In the genomic region with DNA sequence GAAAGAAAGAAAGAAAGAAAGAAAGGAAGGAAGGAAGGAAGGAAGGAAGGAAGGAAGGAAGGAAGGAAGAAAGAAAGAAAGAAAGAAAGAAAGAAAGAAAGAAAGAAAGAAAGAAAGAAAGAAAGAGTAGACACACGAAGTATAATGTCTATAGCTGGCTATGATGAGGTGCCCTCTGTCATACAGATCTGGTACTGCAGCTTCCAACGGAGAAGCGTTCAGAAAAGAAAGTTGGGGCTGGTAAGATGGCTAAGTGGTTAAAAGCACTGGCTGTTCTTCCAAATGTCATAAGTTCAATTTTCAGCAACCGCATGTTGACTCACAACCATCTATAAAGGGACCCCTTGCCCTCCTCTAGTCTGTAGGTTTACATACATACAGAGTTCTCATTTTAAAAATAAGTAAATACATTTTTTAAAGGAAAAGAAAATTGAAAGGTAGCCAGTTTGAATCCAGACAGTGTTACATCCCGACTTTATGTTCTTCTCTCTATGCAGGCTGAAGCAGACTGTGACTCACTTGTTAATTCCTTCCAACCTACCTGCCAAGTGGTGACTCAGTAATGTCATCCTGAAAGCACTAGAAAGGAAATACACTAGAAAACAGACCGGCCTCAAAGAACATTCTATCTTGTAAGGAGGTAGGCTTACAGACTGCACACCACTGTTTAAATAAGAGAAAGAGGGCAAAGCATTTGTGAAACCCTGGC, we compare ENCODE assay signal across 8 mouse cellular contexts. TPM values are rescaled to one million over a fixed set of nuclear protein-coding genes. Genes with fewer than 3 reads are reported as not detected.
DNase-seq lines count a peak whose midpoint lies in the region; ATAC-seq and TF ChIP-seq lines count a peak whose summit lies in the region.

No protein-coding gene starts in this region.

- TF ChIP-seq POLR2A in lung, adult 2 months (IDR thresholded peaks at IDR 0.05; ENCODE audit: borderline replicate concordance, extremely low read depth, low read depth, low read length) = no peak

- no peak for TF ChIP-seq CTCF in lung, adult 2 months (IDR thresholded peaks at IDR 0.05; ENCODE audit: insufficient read depth, low read length)

- no peak overlapping the region for H3K4me3 ChIP-seq in lung, adult 2 months (replicated peaks; ENCODE audit: extremely low read depth, low read depth, low read length)

- no peak for ATAC-seq in activated CD4-positive, CD25-positive, alpha-beta regulatory T cell, adult 4 months

- 35% methylated on average over 6 of the region's 6 CpGs for WGBS in lung, adult 2 months

- DNase-seq in gastrocnemius, postnatal 10 days = peak; percentile 28
- DNase-seq in gastrocnemius, postnatal 25 days = no peak
- DNase-seq in ovary, postnatal 14 days (ENCODE audit: low spot score) = peak; percentile 21
- DNase-seq in ovary, adult 18-20 months (ENCODE audit: low spot score) = no peak
- DNase-seq in adrenal gland, postnatal 10 days = peak; percentile 63
- peak; percentile 33 for DNase-seq in lung, adult 2 months
- no peak for DNase-seq in T-cell, adult 2 months (ENCODE audit: low spot score)

- H3K4me1 ChIP-seq in lung, adult 2 months (ENCODE audit: control insufficient read depth, insufficient read depth, low read length) = peaks cover 3% of the 10 kb centered on the region; the same call in 1 of the 2 replicates

RNA-seq across cellular contexts. Expression of gene Osbp2, which starts 31.4 kb away (rescaled TPM):
- under 1 TPM; 0.49 to 0.88 TPM for total RNA-seq in gastrocnemius, postnatal 10 days (2021)
- total RNA-seq in gastrocnemius, postnatal 25 days (2021) = under 1 TPM; 0.46 TPM
- 1 to 10 TPM; 1.9 to 2.4 TPM for total RNA-seq in adrenal gland, postnatal 10 days (2021)
- 0.58 and 0.72 TPM in 2 replicates for polyA plus RNA-seq in lung, adult 2 months (2012; rRNA removed)
- polyA plus RNA-seq in activated CD4-positive, CD25-positive, alpha-beta regulatory T cell, adult 4 months (2017; shearing (Covaris generic)) = not detected

Comparison
In these comparisons a context has a peak if more than half of its experiments do, and no peak if none do; other contexts are left out.
1. DNase-seq: peak in gastrocnemius, postnatal 10 days (single experiment), ovary, postnatal 14 days (single experiment), adrenal gland, postnatal 10 days (single experiment) and lung, adult 2 months (single experiment); none in gastrocnemius, postnatal 25 days (single experiment), ovary, adult 18-20 months (single experiment) and T-cell, adult 2 months (single experiment).